Mouse (Mus musculus) MEL (cell line): Measurements from ENCODE around the gene Adh4.
A peak's percentile ranks its signal among the peaks of the same experiment; 100 is the strongest.

ENCODE experiments used
- CTCF ChIP-seq, 3 experiments: IDR thresholded peaks in 2 of 3; conservative IDR thresholded peaks in 1 of 3; 2 replicates each; pipeline ENCODE4 v1.5.1; 2011 to 2012; ENCODE audit warnings: low read length in 3 of 3, low read depth in 2 of 3, mild to moderate bottlenecking in 2 of 3, improper control_type of control experiment in 1 of 3, inconsistent platforms in 1 of 3, mixed read lengths in 1 of 3, moderate library complexity in 1 of 3; ENCODE audit not compliant: control insufficient read depth in 1 of 3, insufficient read depth in 1 of 3, poor library complexity in 1 of 3, severe bottlenecking in 1 of 3
- EP300 ChIP-seq, 2 experiments: IDR thresholded peaks; 2 replicates each; pipeline ENCODE4 v1.6.1; 2011; ENCODE audit warnings: improper control_type of control experiment in 2 of 2, low read length in 2 of 2, low read depth in 1 of 2, mild to moderate bottlenecking in 1 of 2
- GABPA ChIP-seq: IDR thresholded peaks from 2 replicates; pipeline ENCODE4 v1.6.1; 2012; ENCODE audit warnings: low read depth, mild to moderate bottlenecking, inconsistent platforms, low read length, improper control_type of control experiment, moderate library complexity
- GATA1 ChIP-seq: IDR thresholded peaks from 2 replicates; pipeline ENCODE4 v1.6.1; 2011; ENCODE audit warnings: low read depth, low read length, improper control_type of control experiment
- HCFC1 ChIP-seq: IDR thresholded peaks from 2 replicates; pipeline ENCODE4 v1.6.1; 2012; ENCODE audit warnings: low read depth, mild to moderate bottlenecking, inconsistent platforms, low read length, improper control_type of control experiment, moderate library complexity
- KAT2A ChIP-seq: conservative IDR thresholded peaks from 2 replicates; pipeline ENCODE4 v1.6.1; 2012; ENCODE audit warnings: low read depth, low read length, improper control_type of control experiment, inconsistent platforms
- MAFK ChIP-seq: IDR thresholded peaks from 2 replicates; pipeline ENCODE4 v1.6.1; 2011; ENCODE audit warnings: low read depth, mild to moderate bottlenecking, low read length, improper control_type of control experiment, borderline replicate concordance
- MXI1 ChIP-seq: IDR thresholded peaks from 2 replicates; pipeline ENCODE4 v1.6.1; 2011; ENCODE audit warnings: mild to moderate bottlenecking, low read depth, low read length, improper control_type of control experiment
- MYC ChIP-seq: IDR thresholded peaks from 2 replicates; pipeline ENCODE4 v1.6.1; 2011; ENCODE audit warnings: low read depth, mild to moderate bottlenecking, low read length, improper control_type of control experiment, moderate library complexity
- POLR2A ChIP-seq, 2 experiments: IDR thresholded peaks; 2 replicates each; pipeline ENCODE4 v1.6.1; 2011 to 2012; ENCODE audit warnings: low read length in 2 of 2, mild to moderate bottlenecking in 2 of 2, control low read depth in 1 of 2, improper control_type of control experiment in 1 of 2, low read depth in 1 of 2, moderate library complexity in 1 of 2; ENCODE audit not compliant: control insufficient read depth in 1 of 2, insufficient read depth in 1 of 2, poor library complexity in 1 of 2
- SIN3A ChIP-seq: IDR thresholded peaks from 2 replicates; pipeline ENCODE4 v1.6.1; 2012; ENCODE audit warnings: low read length, improper control_type of control experiment, inconsistent platforms
- SMC3 ChIP-seq: IDR thresholded peaks from 2 replicates; pipeline ENCODE4 v1.6.1; 2011; ENCODE audit warnings: low read depth, low read length, improper control_type of control experiment
- ZKSCAN1 ChIP-seq: IDR thresholded peaks from 2 replicates; pipeline ENCODE4 v1.6.1; 2012; ENCODE audit warnings: low read depth, mild to moderate bottlenecking, inconsistent platforms, low read length, improper control_type of control experiment, moderate library complexity

GRCm38 (mm10) chr3:138442203-138442602 lies 26.9 kb downstream of the Adh4 start:
- TF ChIP-seq POLR2A (IDR thresholded peaks at IDR 0.05; ENCODE audit: control insufficient read depth in 1 of 2, insufficient read depth in 1 of 2, low read depth in 1 of 2, low read length in 2 of 2, poor library complexity in 1 of 2) (0 out of 4 replicates have a peak, but pooled peaks of 1 of the 2 experiments have one; percentile 20), MAFK (no peak), CTCF (IDR thresholded peaks at IDR 0.05 in 2 of 3, conservative IDR thresholded peaks at IDR 0.05 in 1 of 3; ENCODE audit: control insufficient read depth in 1 of 3, insufficient read depth in 1 of 3, low read depth in 2 of 3, low read length in 3 of 3, poor library complexity in 1 of 3, severe bottlenecking in 1 of 3) (no peak), SIN3A (no peak), GATA1 (no peak), SMC3 (0 out of 2 replicates have a peak, but pooled peaks have one; percentile 1), KAT2A (no peak), HCFC1 (no peak), ZKSCAN1 (no peak), EP300 (IDR thresholded peaks at IDR 0.05; ENCODE audit: low read depth in 1 of 2, low read length in 2 of 2) (no peak), MYC (no peak), MXI1 (no peak), GABPA (no peak)
